Mouse (Mus musculus): ENCODE measurements around the gene B430218F22Rik. TPM values are rescaled to one million over a fixed set of nuclear protein-coding genes. Genes with fewer than 3 reads are reported as not detected.

B430218F22Rik gene
- polyA plus RNA-seq, 1 experiment from 2014 or later: 1.4 TPM

GRCm38 (mm10) chr13:118403544-118403943 is 17.1 kb downstream of the B430218F22Rik start:
- ATAC-seq (ENCODE audit: insufficient number of reproducible peaks, low FRiP score): no peak
- Histone ChIP-seq H3K9me3 (replicated peaks) (no peaks in the 10 kb centered on the region), H3K4me3 (no peak overlapping the region), H3K27ac (ENCODE audit: poor library complexity, severe bottlenecking) (no peak overlapping the region), H3K4me2 (no peak overlapping the region), H3K9ac (no peak overlapping the region), H3K36me3 (no peaks in the 10 kb centered on the region), H3K27me3 (replicated peaks) (no peaks in the 10 kb centered on the region), H3K4me1 (replicated peaks) (no peaks in the 10 kb centered on the region)

GRCm38 (mm10) chr13:118411297-118411992 is 25.0 kb downstream of the B430218F22Rik start:
- H3K36me3 ChIP-seq: no peaks in the 10 kb centered on the region
- H3K4me2 ChIP-seq: no peak overlapping the region
- H3K9me3 ChIP-seq (replicated peaks): no peaks in the 10 kb centered on the region
- H3K27me3 ChIP-seq (replicated peaks): no peaks in the 10 kb centered on the region
- no peak overlapping the region for H3K4me3 ChIP-seq
- H3K27ac ChIP-seq (ENCODE audit: poor library complexity, severe bottlenecking): no peak overlapping the region
- no peak for ATAC-seq (ENCODE audit: insufficient number of reproducible peaks, low FRiP score)
- no peak overlapping the region for H3K9ac ChIP-seq
- no peaks in the 10 kb centered on the region for H3K4me1 ChIP-seq (replicated peaks)
- WGBS: 73% methylated on average over 6 of the region's 6 CpGs

- no peaks in the 10 kb centered on the region for H3K9me3 ChIP-seq (replicated peaks)
- ATAC-seq (ENCODE audit: insufficient number of reproducible peaks, low FRiP score): no peak
- H3K4me2 ChIP-seq: no peak overlapping the region
- no peak overlapping the region for H3K27ac ChIP-seq (ENCODE audit: poor library complexity, severe bottlenecking)
- no peaks in the 10 kb centered on the region for H3K4me1 ChIP-seq (replicated peaks)
- no peaks in the 10 kb centered on the region for H3K27me3 ChIP-seq (replicated peaks)
- 58% methylated on average over 4 of the region's 4 CpGs for WGBS
- no peak overlapping the region for H3K9ac ChIP-seq
- H3K4me3 ChIP-seq: no peak overlapping the region
- no peaks in the 10 kb centered on the region for H3K36me3 ChIP-seq
Observed at GRCm38 (mm10) chr13:118418163-118418562, 31.7 kb downstream of the B430218F22Rik start.

- no peak for ATAC-seq (ENCODE audit: insufficient number of reproducible peaks, low FRiP score)
- no peaks in the 10 kb centered on the region for H3K27me3 ChIP-seq (replicated peaks)
- no peaks in the 10 kb centered on the region for H3K9me3 ChIP-seq (replicated peaks)
- H3K4me3 ChIP-seq: no peak overlapping the region
- no peaks in the 10 kb centered on the region for H3K36me3 ChIP-seq
- H3K4me2 ChIP-seq: no peak overlapping the region
- H3K9ac ChIP-seq: no peak overlapping the region
- no peak overlapping the region for H3K27ac ChIP-seq (ENCODE audit: poor library complexity, severe bottlenecking)
- WGBS: 83% methylated on average over 1 of the region's 1 CpGs
- H3K4me1 ChIP-seq (replicated peaks): no peaks in the 10 kb centered on the region
Observed at GRCm38 (mm10) chr13:118420408-118420807, 34.0 kb downstream of the B430218F22Rik start.

GRCm38 (mm10) chr13:118420847-118421246 is 34.4 kb downstream of the B430218F22Rik start:
- Histone ChIP-seq H3K4me2 (no peak overlapping the region), H3K36me3 (no peaks in the 10 kb centered on the region), H3K9me3 (replicated peaks) (no peaks in the 10 kb centered on the region), H3K4me3 (no peak overlapping the region), H3K27ac (ENCODE audit: poor library complexity, severe bottlenecking) (no peak overlapping the region), H3K27me3 (replicated peaks) (no peaks in the 10 kb centered on the region), H3K4me1 (replicated peaks) (no peaks in the 10 kb centered on the region), H3K9ac (no peak overlapping the region)
- 53% methylated on average over 1 of the region's 1 CpGs for WGBS
- no peak for ATAC-seq (ENCODE audit: insufficient number of reproducible peaks, low FRiP score)

Other genes starting within 250 kb of the B430218F22Rik start
- 34.8 and 37.5 TPM in 2 replicates for gene Mrps30, start 622 bp downstream of the B430218F22Rik start, polyA plus RNA-seq (2016; fragmentation: Nextera tagmentation; extraction: Ambion mirVana)

Measured in heart, embryonic 12.5 days (tissue).